Mouse (Mus musculus) left cerebral cortex, adult 9 months (tissue): ENCODE measurements at regions not wholly inside any gene's neighbourhood (a gene's known extent, or its start where the extent isn't known, plus 50 kb on each side); places are given as distances from the start of the nearest gene placed in this dataset.

ENCODE experiments used
- DNase-seq, 2 experiments: peaks; one replicate each; pipeline ENCODE4 v3.0.0; 2022; ENCODE audit warnings: low spot score in 2 of 2

- DNase-seq, result no peak
Observed at GRCm38 (mm10) chr19:52048378-52048978, 215.6 kb upstream of the Ins1 start.

DNA sequence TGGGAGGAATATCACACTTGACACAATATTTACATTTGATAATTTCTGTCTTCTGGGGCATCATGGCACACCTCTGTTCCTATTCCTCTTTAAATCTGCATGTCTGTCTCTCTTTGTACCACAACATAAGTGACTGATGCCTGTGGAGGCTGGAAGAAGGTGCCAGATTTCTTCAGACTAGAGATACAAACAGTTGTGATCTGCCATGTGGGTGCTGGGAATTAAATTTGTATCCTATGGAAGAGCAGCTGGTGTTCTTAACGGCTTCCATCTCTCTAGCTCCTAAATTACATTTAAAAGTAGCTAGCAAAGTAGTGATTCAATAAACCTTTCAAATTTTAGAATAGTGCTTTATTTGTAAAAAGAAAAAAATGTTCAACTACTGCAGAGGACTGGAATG lies 195.3 kb upstream of the Ins1 start:
- DNase-seq, result peak; percentile 8 to 14

GRCm38 (mm10) chr19:52069919-52070528 lies 194.1 kb upstream of the Ins1 start:
- no peak for DNase-seq

- no peak for DNase-seq
Observed at GRCm38 (mm10) chr19:52071234-52071633, 192.9 kb upstream of the Ins1 start.

DNA sequence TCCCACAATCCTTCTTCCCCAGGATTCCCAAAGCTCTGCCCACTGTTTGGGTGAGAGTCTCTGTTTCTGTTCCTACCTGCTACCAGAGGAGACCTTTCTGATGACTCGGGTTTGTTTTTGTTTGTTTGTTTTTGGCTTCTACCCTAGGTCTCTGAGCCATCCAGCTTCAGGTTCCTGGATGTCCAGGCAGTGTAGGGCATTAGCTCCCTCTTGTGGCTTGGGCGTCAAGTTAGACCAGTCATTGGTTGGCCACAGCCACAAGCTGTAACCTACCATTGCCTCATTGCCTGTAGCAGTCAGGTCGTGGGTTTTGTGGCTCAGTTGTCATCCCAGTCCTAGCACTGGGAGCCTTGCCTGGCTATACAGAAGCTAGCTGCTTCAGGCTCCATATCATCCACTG lies 185.1 kb upstream of the Ins1 start:
- DNase-seq, result no peak

DNA sequence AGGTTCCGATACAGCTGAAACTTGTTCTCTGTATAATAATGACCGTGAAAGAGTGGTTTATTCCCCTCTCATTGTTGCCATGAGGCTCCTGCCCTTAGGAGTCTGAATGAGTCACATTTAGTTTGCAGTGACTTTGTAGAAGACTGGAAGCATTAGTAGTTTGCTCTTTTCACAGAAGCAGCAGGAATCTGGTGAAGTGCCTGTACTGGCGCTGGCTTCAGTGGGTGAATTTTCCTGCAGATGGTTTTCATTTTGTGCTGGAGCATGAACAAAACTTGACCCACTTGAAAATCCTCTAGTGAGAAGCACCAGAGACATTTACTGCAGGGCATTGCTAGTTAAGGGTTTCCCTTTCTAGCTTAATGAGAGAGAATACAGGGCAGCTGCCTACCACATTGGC lies 151.7 kb upstream of the Ins1 start:
- DNase-seq, result peak in 1 of 2 experiments; percentile 1
